Mouse (Mus musculus): Measurements from ENCODE around the gene Herpud1. TPM values are rescaled to one million over a fixed set of nuclear protein-coding genes. Genes with fewer than 3 reads are reported as not detected.

Gene Herpud1
- polyA plus RNA-seq, 1 experiment from 2014 or later = 126 TPM

DNA sequence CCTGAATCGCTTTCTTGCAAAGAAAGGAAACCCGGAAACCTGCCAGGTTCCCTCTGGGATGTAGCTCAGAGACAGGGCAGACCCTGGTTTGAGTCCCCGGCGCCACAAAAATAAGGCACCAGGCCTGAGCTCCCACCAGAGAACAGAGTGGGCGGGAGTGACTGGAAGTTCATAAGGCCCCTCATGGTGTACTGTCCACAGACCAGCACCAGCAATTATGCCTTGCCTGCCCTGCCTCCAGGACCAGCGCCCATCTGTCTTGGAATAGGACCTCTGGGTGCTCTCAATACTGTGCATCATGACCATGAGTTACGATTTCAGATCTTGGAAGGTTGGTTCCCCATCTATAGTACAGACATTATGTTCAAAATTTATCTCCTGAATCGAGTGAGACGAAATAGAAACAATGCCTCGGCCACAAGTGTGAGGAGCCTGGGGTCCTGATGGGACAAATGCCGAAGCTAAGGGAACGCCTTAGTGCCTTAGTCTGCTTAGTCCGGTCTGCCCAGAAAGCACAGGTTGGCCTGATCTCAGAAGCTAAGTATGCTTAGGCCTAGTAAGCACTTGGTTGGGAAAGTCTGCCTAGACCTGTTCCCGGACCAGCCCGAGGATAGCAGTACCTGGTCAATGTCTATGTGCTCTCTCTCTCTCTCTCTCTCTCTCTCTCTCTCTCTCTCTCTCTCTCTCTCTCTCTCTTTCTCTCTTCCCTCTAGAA, 49.3 kb downstream of the Herpud1 start:
- H3K9me3 ChIP-seq (ENCODE audit: control insufficient read depth, low read length) = no peaks in the 10 kb centered on the region
- H3K9ac ChIP-seq (ENCODE audit: low read length) = no peak overlapping the region
- H3K4me3 ChIP-seq (ENCODE audit: low read length) = no peak overlapping the region
- no peak overlapping the region for H3K4me2 ChIP-seq (ENCODE audit: low read depth, low read length)
- no peak for ATAC-seq (ENCODE audit: low read depth)
- WGBS = 86% methylated on average over 15 of the region's 15 CpGs
- H3K4me1 ChIP-seq (replicated peaks; ENCODE audit: control insufficient read depth, insufficient read depth, low read length) = peaks cover 3% of the 10 kb centered on the region; the same call in 1 of the 2 replicates
- H3K27me3 ChIP-seq (ENCODE audit: control insufficient read depth, insufficient read depth, low read depth, low read length) = no peaks in the 10 kb centered on the region; the same call in 1 of the 2 replicates
- no peaks in the 10 kb centered on the region for H3K36me3 ChIP-seq (ENCODE audit: control insufficient read depth, insufficient read depth, low read length)
- H3K27ac ChIP-seq (ENCODE audit: low read length) = no peak overlapping the region

DNA sequence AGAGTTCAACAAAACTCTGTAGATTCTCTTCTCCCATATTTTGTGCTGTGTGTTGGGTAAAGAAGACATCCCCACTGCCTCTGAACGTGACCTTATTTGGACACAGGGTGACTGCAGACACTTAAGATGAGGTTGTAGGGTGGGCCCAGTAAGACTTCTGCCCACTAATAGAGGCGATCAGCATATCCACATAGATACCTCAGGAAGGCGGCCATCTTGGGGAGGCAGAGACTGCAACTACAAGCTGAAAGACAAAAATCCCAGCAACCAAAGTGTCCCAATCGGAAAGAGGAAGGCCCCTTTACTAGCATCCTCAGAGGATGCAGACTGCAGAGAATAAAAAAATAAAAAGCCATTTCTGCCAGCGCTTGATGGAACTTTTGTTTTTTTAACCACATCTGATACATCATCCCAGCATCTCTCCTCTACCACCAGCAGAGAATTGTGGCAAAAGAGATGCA, 49.9 kb downstream of the Herpud1 start:
- WGBS = 87% methylated on average over 5 of the region's 5 CpGs
- Histone ChIP-seq H3K27ac (ENCODE audit: low read length) (no peak overlapping the region), H3K36me3 (ENCODE audit: control insufficient read depth, insufficient read depth, low read length) (no peaks in the 10 kb centered on the region), H3K9ac (ENCODE audit: low read length) (no peak overlapping the region), H3K9me3 (ENCODE audit: control insufficient read depth, low read length) (no peaks in the 10 kb centered on the region), H3K4me3 (ENCODE audit: low read length) (no peak overlapping the region), H3K27me3 (ENCODE audit: control insufficient read depth, insufficient read depth, low read depth, low read length) (no peaks in the 10 kb centered on the region; the same call in 1 of the 2 replicates), H3K4me2 (ENCODE audit: low read depth, low read length) (no peak overlapping the region), H3K4me1 (replicated peaks; ENCODE audit: control insufficient read depth, insufficient read depth, low read length) (peaks cover 3% of the 10 kb centered on the region; the same call in 1 of the 2 replicates)
- ATAC-seq (ENCODE audit: low read depth) = no peak

DNA sequence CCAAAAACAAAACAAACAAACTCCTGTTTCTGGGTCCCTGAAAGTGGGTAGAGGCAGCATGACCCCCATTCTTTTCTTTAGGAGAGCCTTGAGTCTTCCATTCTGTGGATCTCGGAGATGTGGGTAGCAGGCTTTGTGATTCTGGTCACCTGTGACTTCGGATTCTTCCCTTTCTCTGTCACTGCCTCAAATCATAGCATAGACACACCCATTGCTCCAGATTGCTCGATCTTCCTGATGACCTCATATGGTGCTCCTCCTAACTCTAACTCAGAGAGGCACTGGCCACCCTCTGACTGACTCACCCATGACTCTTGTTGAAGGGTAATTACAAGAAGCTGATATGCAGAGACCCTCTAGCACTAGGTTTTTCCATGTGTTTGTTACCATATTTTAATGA, 50.7 kb downstream of the Herpud1 start:
- H3K9me3 ChIP-seq (ENCODE audit: control insufficient read depth, low read length) = no peaks in the 10 kb centered on the region
- H3K9ac ChIP-seq (ENCODE audit: low read length) = no peak overlapping the region
- peaks cover 3% of the 10 kb centered on the region; the same call in 1 of the 2 replicates for H3K4me1 ChIP-seq (replicated peaks; ENCODE audit: control insufficient read depth, insufficient read depth, low read length)
- WGBS = 67% methylated on average over 3 of the region's 3 CpGs
- H3K27me3 ChIP-seq (ENCODE audit: control insufficient read depth, insufficient read depth, low read depth, low read length) = no peaks in the 10 kb centered on the region; the same call in 1 of the 2 replicates
- ATAC-seq (ENCODE audit: low read depth) = no peak
- H3K4me2 ChIP-seq (ENCODE audit: low read depth, low read length) = no peak overlapping the region
- H3K36me3 ChIP-seq (ENCODE audit: control insufficient read depth, insufficient read depth, low read length) = no peaks in the 10 kb centered on the region
- H3K4me3 ChIP-seq (ENCODE audit: low read length) = no peak overlapping the region
- H3K27ac ChIP-seq (ENCODE audit: low read length) = no peak overlapping the region

DNA sequence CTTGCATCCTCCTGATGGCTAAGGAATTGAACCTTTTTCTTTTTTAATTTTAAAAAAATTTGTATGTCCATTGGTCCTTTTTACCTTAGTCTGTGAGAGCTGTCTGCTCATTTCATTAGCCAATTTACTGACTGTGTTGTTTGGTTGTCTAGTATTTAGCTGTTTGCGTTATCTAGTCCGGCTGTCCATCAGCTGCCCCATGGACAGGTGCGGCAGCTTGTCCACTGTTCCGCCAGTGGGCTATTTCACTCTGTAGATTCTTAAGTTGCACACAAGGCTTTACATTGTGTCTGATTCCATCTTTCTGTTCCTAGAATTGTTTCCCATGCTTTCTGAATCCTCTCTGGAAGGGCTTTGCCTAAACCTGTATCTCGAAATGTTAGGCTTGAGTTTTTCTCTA, 52.4 kb downstream of the Herpud1 start:
- H3K9me3 ChIP-seq (ENCODE audit: control insufficient read depth, low read length) = no peaks in the 10 kb centered on the region
- H3K27ac ChIP-seq (ENCODE audit: low read length) = no peak overlapping the region
- H3K4me1 ChIP-seq (replicated peaks; ENCODE audit: control insufficient read depth, insufficient read depth, low read length) = peaks cover 3% of the 10 kb centered on the region; the same call in 1 of the 2 replicates
- no peaks in the 10 kb centered on the region; the same call in 1 of the 2 replicates for H3K27me3 ChIP-seq (ENCODE audit: control insufficient read depth, insufficient read depth, low read depth, low read length)
- WGBS = 89% methylated on average over 5 of the region's 5 CpGs
- no peak overlapping the region for H3K9ac ChIP-seq (ENCODE audit: low read length)
- no peak overlapping the region for H3K4me2 ChIP-seq (ENCODE audit: low read depth, low read length)
- no peak for ATAC-seq (ENCODE audit: low read depth)
- no peaks in the 10 kb centered on the region for H3K36me3 ChIP-seq (ENCODE audit: control insufficient read depth, insufficient read depth, low read length)
- H3K4me3 ChIP-seq (ENCODE audit: low read length) = no peak overlapping the region

DNA sequence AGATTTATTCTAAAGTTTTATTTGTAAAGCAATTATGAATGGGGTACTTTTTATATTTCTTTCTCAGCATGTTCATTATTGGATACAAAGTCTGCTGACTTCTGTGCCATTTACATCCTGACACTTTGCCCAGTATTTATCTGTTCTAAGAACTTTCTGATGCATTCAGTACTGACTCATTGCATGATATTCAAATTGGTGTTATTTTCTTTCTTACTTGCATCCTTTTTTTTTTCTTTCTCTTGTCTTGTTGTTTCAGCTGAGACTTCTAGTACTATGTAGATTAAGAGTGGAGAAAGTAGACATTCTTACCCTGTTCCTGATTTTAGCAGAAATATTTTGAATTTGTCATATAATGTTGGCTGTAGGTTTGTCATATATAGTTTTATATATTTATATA, 53.5 kb downstream of the Herpud1 start:
- Histone ChIP-seq H3K9me3 (ENCODE audit: control insufficient read depth, low read length) (no peaks in the 10 kb centered on the region), H3K27ac (ENCODE audit: low read length) (no peak overlapping the region), H3K36me3 (ENCODE audit: control insufficient read depth, insufficient read depth, low read length) (no peaks in the 10 kb centered on the region), H3K27me3 (ENCODE audit: control insufficient read depth, insufficient read depth, low read depth, low read length) (no peaks in the 10 kb centered on the region; the same call in 1 of the 2 replicates), H3K4me3 (ENCODE audit: low read length) (no peak overlapping the region), H3K4me2 (ENCODE audit: low read depth, low read length) (no peak overlapping the region), H3K4me1 (replicated peaks; ENCODE audit: control insufficient read depth, insufficient read depth, low read length) (no peaks in the 10 kb centered on the region), H3K9ac (ENCODE audit: low read length) (no peak overlapping the region)
- ATAC-seq (ENCODE audit: low read depth) = no peak

DNA sequence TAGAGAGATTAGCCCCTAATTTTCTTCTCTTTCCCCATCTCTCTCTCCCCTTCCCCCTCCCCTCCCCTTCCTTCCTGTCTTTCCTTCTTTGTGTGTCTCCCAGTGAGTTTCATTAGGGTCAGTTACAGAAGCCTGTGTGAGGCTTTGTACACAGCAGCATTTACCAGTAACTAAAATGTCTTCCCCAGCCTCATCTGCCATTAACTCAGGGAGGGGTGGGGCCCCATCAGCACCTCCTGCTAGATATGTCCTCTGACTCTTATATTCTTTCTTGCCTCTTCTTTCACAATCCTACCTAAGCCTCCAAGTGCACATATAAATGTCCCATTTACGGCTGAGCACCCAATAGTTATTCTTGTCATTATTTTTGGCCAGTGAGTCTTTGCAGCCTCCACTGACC, 54.2 kb downstream of the Herpud1 start:
- Histone ChIP-seq H3K9ac (ENCODE audit: low read length) (no peak overlapping the region), H3K9me3 (ENCODE audit: control insufficient read depth, low read length) (no peaks in the 10 kb centered on the region), H3K27me3 (ENCODE audit: control insufficient read depth, insufficient read depth, low read depth, low read length) (no peaks in the 10 kb centered on the region; the same call in 1 of the 2 replicates), H3K27ac (ENCODE audit: low read length) (no peak overlapping the region), H3K4me2 (ENCODE audit: low read depth, low read length) (no peak overlapping the region), H3K4me3 (ENCODE audit: low read length) (no peak overlapping the region), H3K4me1 (replicated peaks; ENCODE audit: control insufficient read depth, insufficient read depth, low read length) (no peaks in the 10 kb centered on the region), H3K36me3 (ENCODE audit: control insufficient read depth, insufficient read depth, low read length) (no peaks in the 10 kb centered on the region)
- WGBS = 93% methylated on average over 1 of the region's 1 CpGs
- ATAC-seq (ENCODE audit: low read depth) = no peak

DNA sequence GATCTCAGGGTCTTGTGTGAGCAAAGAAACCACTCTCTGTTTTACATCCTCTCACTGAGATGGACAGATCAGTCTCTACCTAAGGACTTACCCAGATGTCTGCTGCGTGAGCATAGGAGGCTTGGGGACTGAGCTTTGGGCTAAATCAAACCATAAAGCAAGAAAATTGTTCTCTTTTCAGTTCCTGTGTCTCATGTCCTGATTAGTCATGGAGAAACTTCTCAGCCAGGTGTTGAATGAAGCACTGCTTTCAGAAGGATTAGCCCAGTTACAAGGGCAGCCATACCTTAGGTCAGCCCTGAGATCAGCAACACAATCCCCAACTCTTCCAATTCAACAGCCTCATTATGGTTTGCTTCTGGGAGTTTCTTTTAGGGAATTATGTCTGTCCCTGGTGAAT, 55.4 kb downstream of the Herpud1 start:
- no peak overlapping the region for H3K4me2 ChIP-seq (ENCODE audit: low read depth, low read length)
- no peak overlapping the region for H3K4me3 ChIP-seq (ENCODE audit: low read length)
- 78% methylated on average over 1 of the region's 1 CpGs for WGBS
- H3K27ac ChIP-seq (ENCODE audit: low read length) = no peak overlapping the region
- no peaks in the 10 kb centered on the region for H3K36me3 ChIP-seq (ENCODE audit: control insufficient read depth, insufficient read depth, low read length)
- H3K4me1 ChIP-seq (replicated peaks; ENCODE audit: control insufficient read depth, insufficient read depth, low read length) = no peaks in the 10 kb centered on the region
- H3K9me3 ChIP-seq (ENCODE audit: control insufficient read depth, low read length) = no peaks in the 10 kb centered on the region
- H3K27me3 ChIP-seq (ENCODE audit: control insufficient read depth, insufficient read depth, low read depth, low read length) = no peaks in the 10 kb centered on the region
- H3K9ac ChIP-seq (ENCODE audit: low read length) = no peak overlapping the region
- no peak for ATAC-seq (ENCODE audit: low read depth)

DNA sequence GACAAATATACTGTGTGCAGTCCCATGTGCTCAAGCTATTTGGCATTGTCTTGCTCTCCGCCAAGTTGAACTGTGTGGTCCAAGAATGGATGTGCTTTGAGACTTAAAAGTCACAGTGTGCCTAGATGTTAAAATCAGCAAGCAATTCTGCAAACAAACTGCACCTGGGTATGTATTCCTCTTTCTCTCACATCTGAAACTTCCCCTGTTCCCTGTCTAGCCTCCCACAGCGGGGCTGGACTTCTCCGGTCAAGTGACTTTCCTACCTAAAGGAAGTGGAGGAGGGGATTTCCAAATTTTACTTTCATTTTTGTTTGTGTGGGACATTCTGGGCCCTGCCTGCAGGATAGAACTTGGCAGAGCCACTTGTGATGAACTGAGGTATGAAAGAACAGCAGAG, 56.9 kb downstream of the Herpud1 start:
- Histone ChIP-seq H3K4me2 (ENCODE audit: low read depth, low read length) (no peak overlapping the region), H3K27ac (ENCODE audit: low read length) (no peak overlapping the region), H3K9me3 (ENCODE audit: control insufficient read depth, low read length) (no peaks in the 10 kb centered on the region), H3K9ac (ENCODE audit: low read length) (no peak overlapping the region), H3K27me3 (ENCODE audit: control insufficient read depth, insufficient read depth, low read depth, low read length) (no peaks in the 10 kb centered on the region), H3K4me1 (replicated peaks; ENCODE audit: control insufficient read depth, insufficient read depth, low read length) (no peaks in the 10 kb centered on the region), H3K4me3 (ENCODE audit: low read length) (no peak overlapping the region), H3K36me3 (ENCODE audit: control insufficient read depth, insufficient read depth, low read length) (no peaks in the 10 kb centered on the region)
- WGBS = 75% methylated on average over 3 of the region's 3 CpGs
- ATAC-seq (ENCODE audit: low read depth) = no peak

DNA sequence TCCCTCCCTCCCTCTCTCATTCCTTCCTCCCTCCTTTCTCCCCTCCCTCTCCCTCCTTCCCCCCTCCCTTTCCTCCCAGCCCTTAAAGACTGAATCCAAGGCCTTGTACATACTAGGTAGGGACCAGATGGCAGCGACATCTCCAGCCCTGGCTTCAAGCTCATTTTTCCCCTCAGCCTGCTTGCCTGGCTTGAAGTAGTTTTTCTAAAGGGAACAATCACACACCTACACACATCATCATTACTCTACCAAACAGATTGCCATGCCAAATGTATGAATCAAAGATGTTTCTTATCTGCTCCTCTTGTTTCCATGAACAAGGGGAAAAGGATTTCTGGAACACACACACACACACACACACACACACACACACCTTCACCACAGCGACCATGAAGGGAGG, 58.2 kb downstream of the Herpud1 start:
- Histone ChIP-seq H3K9ac (ENCODE audit: low read length) (no peak overlapping the region), H3K27me3 (ENCODE audit: control insufficient read depth, insufficient read depth, low read depth, low read length) (no peaks in the 10 kb centered on the region), H3K4me3 (ENCODE audit: low read length) (no peak overlapping the region), H3K4me1 (replicated peaks; ENCODE audit: control insufficient read depth, insufficient read depth, low read length) (no peaks in the 10 kb centered on the region), H3K27ac (ENCODE audit: low read length) (no peak overlapping the region), H3K4me2 (ENCODE audit: low read depth, low read length) (no peak overlapping the region), H3K9me3 (ENCODE audit: control insufficient read depth, low read length) (no peaks in the 10 kb centered on the region), H3K36me3 (ENCODE audit: control insufficient read depth, insufficient read depth, low read length) (no peaks in the 10 kb centered on the region)
- no peak for ATAC-seq (ENCODE audit: low read depth)
- 41% methylated on average over 2 of the region's 2 CpGs for WGBS

Data from lung, embryonic 16.5 days (tissue).